Mouse (Mus musculus) forebrain, embryonic 14.5 days (tissue): Measurements from ENCODE around the gene Faap100. TPM values are rescaled to one million over a fixed set of nuclear protein-coding genes. Genes with fewer than 3 reads are reported as not detected.

Source experiments
- ATAC-seq: fragments of 200-750 bp; cut with Nextera tagmentation; 2 replicates; pipeline ENCODE4 v1.8.0; 2017; ENCODE audit warnings: mild to moderate bottlenecking, moderate library complexity
- DNase-seq: peaks from one replicate; pipeline ENCODE4 v3.0.0-alpha.2; 2015; ENCODE audit warnings: low spot score
- H3K27ac ChIP-seq: fragments of 300-500 bp; sonication (generic); 2 replicates; pipeline ENCODE4 v1.5.1; 2014; ENCODE audit warnings: low read depth, mild to moderate bottlenecking, control low read depth, low read length, moderate library complexity
- H3K27me3 ChIP-seq: fragments of 300-500 bp; sonication (generic); replicated peaks from 2 replicates; pipeline ENCODE4 v1.6.1; 2014; ENCODE audit warnings: low read length, control low read depth, mixed read lengths; ENCODE audit not compliant: control insufficient read depth, insufficient read depth
- H3K36me3 ChIP-seq: fragments of 300-500 bp; sonication (generic); 2 replicates; pipeline ENCODE4 v1.6.1; 2014; ENCODE audit warnings: low read length, control low read depth; ENCODE audit not compliant: control insufficient read depth, insufficient read depth
- H3K4me1 ChIP-seq: fragments of 300-500 bp; sonication (generic); 2 replicates; pipeline ENCODE4 v1.6.1; 2014; ENCODE audit warnings: antibody characterized with exemption, low read length, control low read depth; ENCODE audit not compliant: control insufficient read depth, insufficient read depth
- H3K4me2 ChIP-seq: fragments of 300-500 bp; sonication (generic); 2 replicates; pipeline ENCODE4 v1.6.1; 2014; ENCODE audit warnings: mild to moderate bottlenecking, control low read depth, low read length
- H3K4me3 ChIP-seq: fragments of 300-500 bp; sonication (generic); 2 replicates; pipeline ENCODE4 v1.5.1; 2014; ENCODE audit warnings: low read depth, low read length, control low read depth
- H3K9ac ChIP-seq: fragments of 300-500 bp; sonication (generic); 2 replicates; pipeline ENCODE4 v1.6.1; 2014; ENCODE audit warnings: mild to moderate bottlenecking, low read length, control low read depth, moderate library complexity
- H3K9me3 ChIP-seq: fragments of 300-500 bp; sonication (generic); replicated peaks from 2 replicates; pipeline ENCODE4 v1.6.1; 2016; ENCODE audit warnings: low read length, control low read depth, mixed read lengths; ENCODE audit not compliant: control insufficient read depth
- WGBS: fragments of 180-500 bp; shearing (Covaris S2); extraction: QIAGEN DNeasy Blood & Tissue Kit; methylation state at CpG from one replicate; pipeline ENCODE4 v1.1.7; 2014; 5-methylcytosine and 5-hydroxymethylcytosine counted together
- polyA plus RNA-seq: library from polyadenylated mRNA; unstranded; fragments of >200 nt; fragmentation: Nextera tagmentation; extraction: Ambion mirVana; gene quantifications from 2 replicates; pipeline ENCODE4 v1.2.1, GENCODE M21; 2014

The Faap100 gene
- polyA plus RNA-seq, 1 experiment from 2014 or later: 51.7 TPM

- H3K9ac ChIP-seq: no peak overlapping the region
- no peak overlapping the region for H3K4me3 ChIP-seq
- H3K27ac ChIP-seq: no peak overlapping the region
- no peaks in the 10 kb centered on the region for H3K27me3 ChIP-seq
- peaks cover 9% of the 10 kb centered on the region for H3K4me1 ChIP-seq
- no peak overlapping the region for H3K4me2 ChIP-seq
- H3K9me3 ChIP-seq: no peaks in the 10 kb centered on the region
- DNase-seq: no peak
- ATAC-seq: no peak
- H3K36me3 ChIP-seq: peaks cover 73% of the 10 kb centered on the region
- 93% methylated on average over 4 of the region's 4 CpGs for WGBS
Observed at GRCm38 (mm10) chr11:120381157-120381556, 2.6 kb upstream of the Faap100 start.

GRCm38 (mm10) chr11:120380271-120380670, 1.7 kb upstream of the Faap100 start:
- Histone ChIP-seq H3K9me3 (no peaks in the 10 kb centered on the region), H3K36me3 (peaks cover 74% of the 10 kb centered on the region), H3K4me2 (no peak overlapping the region), H3K27ac (no peak overlapping the region), H3K27me3 (no peaks in the 10 kb centered on the region), H3K4me3 (no peak overlapping the region), H3K4me1 (peaks cover 9% of the 10 kb centered on the region), H3K9ac (no peak overlapping the region)
- over 99% methylated on average over 3 of the region's 3 CpGs for WGBS
- DNase-seq (no peak), ATAC-seq (no peak)

GRCm38 (mm10) chr11:120378031-120378610, 443 bp downstream of the Faap100 start:
- WGBS: 4% methylated on average over 40 of the region's 40 CpGs
- Histone ChIP-seq H3K4me1 (peaks cover 9% of the 10 kb centered on the region), H3K9me3 (no peaks in the 10 kb centered on the region), H3K4me3 (peak overlapping the region; percentile 71), H3K9ac (peak overlapping the region; percentile 83), H3K4me2 (peak overlapping the region; percentile 96), H3K27ac (peak overlapping the region; percentile 76; the same call in 1 of the 2 replicates), H3K36me3 (peaks cover 74% of the 10 kb centered on the region), H3K27me3 (no peaks in the 10 kb centered on the region)
- DNase-seq: peak; percentile 22
- peak; percentile 42 for ATAC-seq

GRCm38 (mm10) chr11:120377337-120377736, 1.2 kb downstream of the Faap100 start:
- Histone ChIP-seq H3K27ac (0 out of 2 replicates have a peak overlapping the region, but pooled peaks have one; percentile 21), H3K27me3 (no peaks in the 10 kb centered on the region), H3K4me1 (peaks cover 9% of the 10 kb centered on the region), H3K4me3 (peak overlapping the region; percentile 71), H3K4me2 (peak overlapping the region; percentile 96), H3K36me3 (peaks cover 74% of the 10 kb centered on the region), H3K9me3 (no peaks in the 10 kb centered on the region), H3K9ac (peak overlapping the region; percentile 83)
- WGBS: 80% methylated on average over 9 of the region's 10 CpGs
- ATAC-seq (no peak), DNase-seq (no peak)

GRCm38 (mm10) chr11:120376302-120377160, 2.0 kb downstream of the Faap100 start:
- Histone ChIP-seq H3K36me3 (peaks cover 74% of the 10 kb centered on the region), H3K9me3 (no peaks in the 10 kb centered on the region), H3K4me2 (peak overlapping the region; percentile 96), H3K4me1 (peaks cover 9% of the 10 kb centered on the region), H3K27ac (no peak overlapping the region), H3K4me3 (no peak overlapping the region), H3K9ac (peak overlapping the region; percentile 83; the same call in 1 of the 2 replicates), H3K27me3 (no peaks in the 10 kb centered on the region)
- 88% methylated on average over 17 of the region's 17 CpGs for WGBS
- no peak for DNase-seq
- ATAC-seq: no peak

GRCm38 (mm10) chr11:120375324-120375723, 3.2 kb downstream of the Faap100 start:
- Histone ChIP-seq H3K27ac (no peak overlapping the region), H3K9me3 (no peaks in the 10 kb centered on the region), H3K27me3 (no peaks in the 10 kb centered on the region), H3K36me3 (peaks cover 69% of the 10 kb centered on the region), H3K4me3 (no peak overlapping the region), H3K9ac (no peak overlapping the region), H3K4me2 (no peak overlapping the region), H3K4me1 (peaks cover 9% of the 10 kb centered on the region)
- DNase-seq (no peak), ATAC-seq (no peak)
- WGBS: 93% methylated on average over 10 of the region's 10 CpGs

GRCm38 (mm10) chr11:120373820-120374586, 4.6 kb downstream of the Faap100 start:
- ATAC-seq (no peak), DNase-seq (peak; percentile 54)
- Histone ChIP-seq H3K4me2 (no peak overlapping the region), H3K9me3 (no peaks in the 10 kb centered on the region), H3K9ac (no peak overlapping the region), H3K4me1 (peaks cover 8% of the 10 kb centered on the region), H3K36me3 (peaks cover 77% of the 10 kb centered on the region), H3K27me3 (no peaks in the 10 kb centered on the region), H3K4me3 (no peak overlapping the region), H3K27ac (no peak overlapping the region)
- WGBS: 86% methylated on average over 23 of the region's 23 CpGs

GRCm38 (mm10) chr11:120373025-120373424, 5.5 kb downstream of the Faap100 start:
- 62% methylated on average over 13 of the region's 13 CpGs for WGBS
- Histone ChIP-seq H3K27me3 (no peaks in the 10 kb centered on the region), H3K27ac (no peak overlapping the region), H3K4me1 (peaks cover 6% of the 10 kb centered on the region), H3K4me3 (no peak overlapping the region), H3K36me3 (peaks cover 86% of the 10 kb centered on the region), H3K9me3 (no peaks in the 10 kb centered on the region), H3K9ac (no peak overlapping the region), H3K4me2 (no peak overlapping the region)
- ATAC-seq (no peak), DNase-seq (no peak)
